Mouse (Mus musculus): ENCODE measurements around the gene Ugt1a2.

The Ugt1a2 gene

GRCm38 (mm10) chr1:88256886-88257663 is 56.7 kb downstream of the Ugt1a2 start:
- no peak for DNase-seq (ENCODE audit: extremely low read depth, low read depth)

GRCm38 (mm10) chr1:88257681-88258080 is 57.3 kb downstream of the Ugt1a2 start:
- no peak for DNase-seq (ENCODE audit: extremely low read depth, low read depth)

- DNase-seq (ENCODE audit: extremely low read depth, low read depth), result no peak
Observed at GRCm38 (mm10) chr1:88258361-88258760, 58.0 kb downstream of the Ugt1a2 start.

GRCm38 (mm10) chr1:88258881-88259642 is 58.7 kb downstream of the Ugt1a2 start:
- DNase-seq (ENCODE audit: extremely low read depth, low read depth), result no peak

DNA sequence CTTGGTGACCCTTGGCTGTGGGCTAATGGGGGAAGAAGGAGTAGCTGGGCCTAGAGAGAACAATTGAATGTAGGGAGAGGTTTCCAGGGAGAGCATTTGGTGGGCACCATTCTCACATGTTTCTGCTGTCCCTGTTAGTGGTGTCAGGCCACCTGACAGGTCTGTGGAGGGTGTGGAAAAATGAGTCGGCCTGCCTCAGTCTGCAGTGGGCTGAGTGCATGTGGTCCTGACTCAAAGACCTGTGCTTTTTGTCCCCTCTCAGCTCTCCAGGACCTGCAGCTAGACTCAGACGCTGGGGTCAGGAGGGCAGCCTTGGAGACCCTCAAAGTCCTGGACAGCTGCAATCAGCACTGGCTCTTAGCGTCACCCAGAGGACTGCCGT is 59.2 kb downstream of the Ugt1a2 start:
- no peak for DNase-seq (ENCODE audit: extremely low read depth, low read depth)

GRCm38 (mm10) chr1:88260114-88260513 is 59.7 kb downstream of the Ugt1a2 start:
- no peak for DNase-seq (ENCODE audit: extremely low read depth, low read depth)

DNA sequence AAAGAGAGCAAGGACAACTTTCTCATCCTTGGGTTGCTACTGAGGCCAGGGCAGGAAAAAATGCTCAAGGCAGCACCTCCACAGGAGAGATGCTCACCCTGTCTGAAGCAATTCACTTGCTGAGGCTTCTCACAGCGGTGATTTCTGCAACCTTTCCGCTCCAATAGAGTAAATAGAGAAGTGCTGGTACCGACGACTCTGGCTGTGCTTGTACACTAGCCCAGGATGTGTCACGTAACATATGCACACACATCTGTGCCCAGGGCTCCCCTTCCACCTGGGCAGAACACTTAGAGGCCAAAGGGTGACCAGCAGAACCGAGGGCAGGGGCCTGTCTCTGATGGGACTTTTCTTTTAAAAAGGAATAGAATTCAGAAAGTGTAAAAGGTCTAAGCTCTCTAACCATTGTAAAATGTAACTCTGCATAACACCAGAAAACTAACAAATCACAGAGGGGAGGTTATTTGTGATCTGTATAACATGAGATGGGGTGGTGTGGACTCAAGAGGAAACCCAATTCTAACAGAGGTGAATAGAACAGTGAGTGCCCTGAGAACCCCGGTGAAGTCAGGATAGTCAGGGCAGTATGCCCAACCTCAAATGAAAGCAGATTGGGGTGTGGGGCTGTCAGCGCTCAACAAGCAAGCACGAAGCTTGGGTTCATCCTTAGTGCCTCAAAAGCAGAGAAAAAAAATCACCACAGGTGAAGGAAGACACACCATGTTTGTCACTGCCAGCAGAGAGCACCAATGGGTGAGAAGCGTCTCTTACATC is 60.4 kb downstream of the Ugt1a2 start:
- DNase-seq (ENCODE audit: extremely low read depth, low read depth), result no peak

DNA sequence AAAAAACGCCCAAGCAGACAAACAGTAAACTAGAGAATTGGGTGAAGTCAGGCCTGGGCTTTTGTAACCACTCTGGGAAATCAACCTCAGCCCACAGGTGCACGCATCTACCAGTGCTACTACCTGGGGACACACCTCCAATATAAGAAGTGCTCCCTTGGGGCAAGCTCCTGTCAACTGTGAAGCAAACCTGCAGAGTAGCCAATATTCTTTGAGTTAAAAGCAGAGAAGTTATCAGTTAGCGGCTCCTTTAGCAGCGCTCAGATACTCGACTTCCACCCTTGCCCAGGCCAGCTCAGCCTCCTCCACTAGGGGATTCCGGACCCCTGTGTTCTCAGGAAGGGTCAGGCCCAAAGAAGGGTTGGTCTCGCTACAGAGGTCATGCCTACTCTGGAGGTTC is 61.3 kb downstream of the Ugt1a2 start:
- no peak for DNase-seq (ENCODE audit: extremely low read depth, low read depth)

GRCm38 (mm10) chr1:88262255-88262654 is 61.9 kb downstream of the Ugt1a2 start:
- DNase-seq (ENCODE audit: extremely low read depth, low read depth), result peak; percentile 58

- DNase-seq (ENCODE audit: extremely low read depth, low read depth), result no peak
Observed at GRCm38 (mm10) chr1:88262961-88263360, 62.6 kb downstream of the Ugt1a2 start.

GRCm38 (mm10) chr1:88263778-88264177 is 63.4 kb downstream of the Ugt1a2 start:
- DNase-seq (ENCODE audit: extremely low read depth, low read depth), result no peak

- DNase-seq (ENCODE audit: extremely low read depth, low read depth), result no peak
Observed at GRCm38 (mm10) chr1:88264237-88264868, 64.0 kb downstream of the Ugt1a2 start.

GRCm38 (mm10) chr1:88264869-88265240 is 64.5 kb downstream of the Ugt1a2 start:
- DNase-seq (ENCODE audit: extremely low read depth, low read depth), result no peak

DNA sequence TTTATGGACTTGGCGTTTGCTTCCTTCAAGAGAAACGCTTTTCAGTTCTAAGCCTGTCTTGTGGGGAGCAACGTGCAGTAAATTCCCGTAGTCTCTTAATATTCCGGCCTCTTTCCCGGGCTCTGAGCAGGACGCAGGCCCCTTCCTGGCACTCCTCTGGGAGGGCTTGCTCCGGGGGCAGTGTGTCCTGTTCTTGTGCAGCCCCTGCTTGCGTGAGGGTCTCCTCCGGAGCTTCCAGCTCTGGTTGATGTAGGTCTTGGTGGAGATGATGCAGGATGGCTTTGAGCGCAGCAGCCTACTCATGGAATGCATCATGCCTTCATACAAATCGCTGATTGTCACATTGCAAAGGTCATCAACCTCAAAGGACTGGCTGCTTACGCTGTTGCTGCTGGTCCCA is 65.7 kb downstream of the Ugt1a2 start:
- DNase-seq (ENCODE audit: extremely low read depth, low read depth), result no peak

DNA sequence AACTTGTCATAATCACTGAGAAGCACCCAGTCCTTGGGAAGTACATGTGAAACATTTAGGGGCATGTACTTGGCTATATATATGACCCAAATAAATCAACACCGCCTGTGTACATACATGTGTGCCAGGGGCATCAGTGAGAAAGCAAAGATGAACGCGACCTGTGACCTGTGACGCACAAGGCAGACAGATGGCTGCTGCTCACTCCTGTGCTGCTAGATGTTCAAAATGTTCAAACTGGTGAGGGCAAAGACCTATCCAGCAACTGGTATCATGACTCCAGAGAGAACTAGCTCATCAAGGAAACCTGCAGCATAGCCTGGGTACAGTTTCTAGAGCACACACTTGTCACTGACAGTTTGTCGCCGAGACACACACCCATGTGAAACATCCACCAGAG is 67.1 kb downstream of the Ugt1a2 start:
- no peak for DNase-seq (ENCODE audit: extremely low read depth, low read depth)

GRCm38 (mm10) chr1:88268070-88268469 is 67.7 kb downstream of the Ugt1a2 start:
- no peak for DNase-seq (ENCODE audit: extremely low read depth, low read depth)

Data from MEL-GATA-1-ER (cell line).